Mouse (Mus musculus): Measurements from ENCODE around the gene Hpd. TPM values are rescaled to one million over a fixed set of nuclear protein-coding genes. Genes with fewer than 3 reads are reported as not detected.

The Hpd gene
- total RNA-seq, 2 experiments from 2014 or later, result not detected

DNA sequence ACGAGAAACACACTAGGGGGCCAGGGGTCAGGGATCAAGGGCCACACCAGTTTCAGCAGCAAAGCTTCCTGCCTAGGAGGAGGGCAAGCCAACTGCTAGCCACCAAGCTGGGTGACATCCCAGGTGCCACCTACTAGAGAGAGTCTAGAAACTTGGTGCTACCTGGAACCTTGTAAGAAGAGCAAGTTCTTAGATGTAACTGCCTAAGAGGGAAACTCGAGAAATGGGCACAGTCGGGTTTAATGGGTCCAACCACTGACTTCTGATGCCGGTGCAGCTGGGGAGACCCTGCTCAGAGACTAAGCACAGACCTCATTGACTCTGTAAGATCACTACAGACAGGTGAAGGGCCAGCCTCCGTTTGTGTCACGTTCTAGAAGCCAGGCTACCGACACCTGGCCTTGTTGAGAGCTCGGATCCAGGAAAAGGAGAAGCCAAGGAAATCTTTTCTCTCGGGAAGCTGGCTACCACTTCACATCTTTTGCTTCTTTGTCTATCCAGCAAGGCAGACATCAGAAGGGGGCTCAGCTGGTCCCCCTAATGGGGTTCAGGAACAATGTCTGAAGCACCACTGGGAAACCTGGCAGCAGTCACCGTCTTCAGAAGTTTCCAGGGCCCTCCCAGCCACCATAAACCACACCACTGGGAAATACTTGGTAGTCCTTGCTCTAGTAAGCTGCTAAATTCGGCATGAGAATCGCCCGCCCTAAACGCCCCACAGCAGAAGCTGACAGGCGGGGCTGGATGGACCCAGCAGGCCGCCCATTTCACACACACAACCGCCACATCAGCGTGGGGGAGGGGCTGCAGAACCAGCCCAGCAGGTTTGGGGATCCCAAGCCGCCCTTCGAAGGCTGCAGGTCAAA lies 45.2 kb downstream of the Hpd start:
- ATAC-seq (replicated peaks; ENCODE audit: poor library complexity), result peak; percentile 9; the same call in 1 of the 2 replicates

DNA sequence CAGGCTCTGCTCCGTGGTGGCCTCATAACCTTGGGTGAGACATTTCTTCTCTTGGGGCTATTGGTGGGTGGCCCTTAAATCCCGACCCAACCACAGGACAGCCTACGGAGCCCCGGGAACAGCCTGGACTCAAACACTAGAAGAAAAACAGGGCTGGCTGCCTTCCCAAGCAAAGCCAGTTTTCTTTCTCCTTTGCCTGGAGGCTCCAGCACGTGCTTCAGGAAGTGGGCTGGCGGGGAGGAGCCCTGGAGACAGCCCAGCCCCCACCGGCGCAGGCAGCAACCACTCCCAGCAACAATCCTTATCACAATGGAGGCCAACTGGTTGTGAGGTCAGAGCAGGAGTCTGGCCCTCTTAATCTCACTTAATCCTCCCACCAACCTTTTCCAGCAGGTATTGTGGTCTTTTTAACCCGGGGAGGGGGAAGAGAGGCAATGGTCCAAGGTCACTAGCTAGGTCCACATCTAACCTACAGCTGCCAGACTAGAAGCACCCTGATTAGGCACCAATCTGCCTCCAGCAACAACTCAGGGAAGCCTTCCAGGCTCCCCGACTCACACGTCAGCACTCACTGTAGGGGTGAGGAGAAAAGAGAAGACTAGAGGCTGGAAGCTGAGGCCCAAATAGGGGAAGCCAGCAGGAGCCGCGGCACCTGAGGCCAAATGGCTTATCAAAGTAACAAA lies 46.0 kb downstream of the Hpd start:
- peak; percentile 21 for ATAC-seq (replicated peaks; ENCODE audit: poor library complexity)

DNA sequence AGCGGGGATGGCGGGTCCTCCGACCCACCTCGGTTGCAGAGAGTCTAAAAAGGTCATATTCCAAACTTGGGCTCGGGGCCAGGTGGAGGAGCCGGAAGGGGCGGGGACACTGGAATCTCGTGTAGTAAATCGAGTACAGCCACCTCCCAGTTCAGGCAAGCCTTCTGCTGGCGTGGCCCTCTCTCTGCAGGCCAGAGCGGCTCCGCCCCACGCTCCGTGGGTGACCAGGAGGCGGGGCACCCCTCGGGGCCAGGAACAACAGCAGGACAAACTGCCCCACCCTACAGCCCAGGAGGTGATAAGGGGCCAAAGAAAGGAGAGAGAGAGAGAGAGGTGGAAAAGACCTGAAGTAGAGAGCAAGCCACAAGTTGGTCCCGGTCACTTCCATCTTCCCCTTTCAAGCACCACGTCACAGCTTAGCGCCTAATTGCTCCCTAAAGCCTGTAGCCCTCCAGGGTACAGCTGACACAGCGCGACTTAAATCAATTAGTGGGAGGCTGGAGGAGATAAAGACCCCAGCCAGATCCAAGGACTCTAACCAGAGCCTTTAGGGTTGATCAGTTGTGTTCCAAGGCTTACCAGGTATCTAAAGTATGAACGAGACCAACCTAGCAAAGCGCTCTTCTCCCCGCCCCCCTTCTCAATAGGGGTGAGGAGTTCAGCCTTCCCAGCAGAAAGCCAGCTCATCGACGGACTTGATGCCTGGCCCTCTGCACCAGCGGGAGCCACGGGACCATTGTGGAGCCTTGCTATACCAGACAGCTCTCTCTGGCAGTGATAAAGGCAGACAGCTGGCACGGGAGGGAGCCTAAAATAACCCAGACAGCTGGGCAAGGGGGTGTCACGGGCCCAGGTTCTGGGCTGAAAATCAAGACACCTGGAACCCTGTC lies 46.8 kb downstream of the Hpd start:
- ATAC-seq (replicated peaks; ENCODE audit: poor library complexity), result peak; percentile 3; the same call in 1 of the 2 replicates

DNA sequence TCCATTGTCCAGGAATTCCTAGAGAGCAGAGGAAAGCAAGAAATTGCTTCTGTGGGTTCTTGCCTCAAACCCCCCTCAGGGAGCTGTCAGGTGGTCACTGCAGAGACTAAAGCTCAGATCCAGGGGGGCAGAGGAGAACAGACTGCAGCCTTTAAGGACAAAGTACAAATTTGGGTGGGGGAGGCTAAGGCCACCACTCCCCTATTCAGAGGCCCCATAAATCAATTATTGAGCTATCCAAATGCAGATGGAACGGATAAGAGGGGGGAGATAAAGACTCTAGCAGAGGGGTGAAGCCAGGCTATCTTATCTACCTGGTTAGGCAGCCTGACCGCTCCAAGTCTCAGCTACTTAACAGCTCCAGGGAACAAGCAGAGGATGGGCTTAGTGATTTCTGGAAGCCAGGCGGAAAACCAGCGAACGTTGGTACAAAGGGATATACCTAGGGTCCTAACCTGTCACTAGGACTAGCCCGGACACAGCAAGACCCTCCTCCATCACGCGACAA lies 47.6 kb downstream of the Hpd start:
- ATAC-seq (replicated peaks; ENCODE audit: poor library complexity), result no peak

DNA sequence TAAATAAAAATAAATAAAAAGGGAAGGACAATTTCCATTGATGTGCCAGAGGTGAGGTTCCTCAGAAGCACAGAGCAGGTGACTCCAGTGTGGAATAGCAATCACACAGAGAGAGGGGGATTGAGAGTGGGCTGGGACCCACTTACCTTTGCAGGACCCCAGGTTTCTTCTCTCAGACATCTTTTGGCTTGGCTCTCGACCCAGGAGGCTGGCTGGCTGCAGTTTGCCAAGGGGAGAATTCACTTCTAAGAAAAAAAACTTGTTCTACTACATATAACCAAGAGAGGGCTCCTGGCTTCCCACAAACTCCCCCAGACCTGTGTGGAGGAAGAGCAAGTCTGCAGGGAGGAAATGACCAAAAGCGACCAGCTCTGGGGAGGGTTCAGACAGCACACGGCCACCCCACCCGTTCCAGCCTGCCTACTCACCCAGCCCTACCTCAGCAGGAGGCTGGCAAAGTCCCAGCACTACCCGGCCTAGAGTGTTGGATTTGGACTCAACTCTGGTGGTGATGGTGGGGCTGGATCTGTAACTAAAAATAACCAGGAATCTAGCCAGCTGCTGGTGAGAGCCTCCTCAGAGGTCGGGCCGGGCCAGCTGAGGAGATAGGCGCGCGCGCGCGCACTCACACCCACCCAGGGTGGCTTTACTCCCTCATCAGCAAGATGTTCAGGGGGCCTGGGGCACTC lies 48.2 kb downstream of the Hpd start:
- no peak for ATAC-seq (replicated peaks; ENCODE audit: poor library complexity)

DNA sequence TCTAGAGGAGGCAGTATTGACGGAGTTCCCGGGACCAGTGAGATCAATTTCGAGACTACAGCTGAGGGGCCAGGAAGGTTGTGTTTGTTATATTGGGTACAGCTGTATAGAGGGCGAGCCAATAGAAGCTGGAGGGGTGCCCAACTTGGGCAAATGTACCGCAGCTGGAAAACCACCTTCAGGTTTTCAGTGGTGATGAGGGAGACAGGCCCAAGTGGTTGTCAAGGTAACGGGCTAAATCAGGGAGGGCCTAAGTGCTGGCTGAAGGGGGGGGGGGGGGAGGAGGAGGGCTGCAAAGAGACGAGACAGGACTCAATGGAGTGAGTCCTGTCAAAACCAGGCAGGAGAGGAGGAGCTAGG lies 48.8 kb downstream of the Hpd start:
- ATAC-seq (replicated peaks; ENCODE audit: poor library complexity), result no peak

DNA sequence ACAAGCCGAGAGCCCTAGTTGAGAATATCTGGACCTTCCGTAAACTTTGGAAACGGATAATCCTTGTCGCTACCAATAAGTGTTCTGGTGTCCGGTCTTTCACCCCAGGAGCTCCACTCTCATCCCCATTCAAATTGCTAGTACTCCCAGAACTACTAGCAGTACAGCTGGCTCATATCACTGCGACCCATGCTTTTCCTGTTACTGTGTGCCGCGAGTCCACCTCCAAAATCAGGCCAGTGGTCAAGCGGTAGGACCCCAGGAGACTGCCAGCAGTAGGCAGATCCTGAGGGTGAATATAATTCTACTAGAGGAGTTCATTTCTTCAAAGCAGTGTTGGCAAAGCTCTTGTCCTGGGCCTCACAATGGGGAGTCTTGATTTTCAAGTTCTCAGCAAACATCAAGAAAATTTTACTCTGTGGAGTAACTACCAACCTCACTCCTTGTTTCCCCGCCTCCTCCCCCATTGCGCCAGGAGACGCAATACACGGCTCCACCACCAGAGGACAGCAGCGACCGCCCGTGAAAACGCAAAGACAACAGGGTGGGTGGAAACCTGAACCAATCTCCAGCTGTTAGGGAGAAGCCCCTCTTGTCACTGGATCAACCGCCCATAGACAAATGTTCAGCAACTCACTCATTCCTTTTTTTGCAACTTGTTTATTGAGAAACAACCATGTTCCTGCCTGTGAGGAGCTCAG lies 49.3 kb downstream of the Hpd start:
- peak; percentile 26 for ATAC-seq (replicated peaks; ENCODE audit: poor library complexity)

DNA sequence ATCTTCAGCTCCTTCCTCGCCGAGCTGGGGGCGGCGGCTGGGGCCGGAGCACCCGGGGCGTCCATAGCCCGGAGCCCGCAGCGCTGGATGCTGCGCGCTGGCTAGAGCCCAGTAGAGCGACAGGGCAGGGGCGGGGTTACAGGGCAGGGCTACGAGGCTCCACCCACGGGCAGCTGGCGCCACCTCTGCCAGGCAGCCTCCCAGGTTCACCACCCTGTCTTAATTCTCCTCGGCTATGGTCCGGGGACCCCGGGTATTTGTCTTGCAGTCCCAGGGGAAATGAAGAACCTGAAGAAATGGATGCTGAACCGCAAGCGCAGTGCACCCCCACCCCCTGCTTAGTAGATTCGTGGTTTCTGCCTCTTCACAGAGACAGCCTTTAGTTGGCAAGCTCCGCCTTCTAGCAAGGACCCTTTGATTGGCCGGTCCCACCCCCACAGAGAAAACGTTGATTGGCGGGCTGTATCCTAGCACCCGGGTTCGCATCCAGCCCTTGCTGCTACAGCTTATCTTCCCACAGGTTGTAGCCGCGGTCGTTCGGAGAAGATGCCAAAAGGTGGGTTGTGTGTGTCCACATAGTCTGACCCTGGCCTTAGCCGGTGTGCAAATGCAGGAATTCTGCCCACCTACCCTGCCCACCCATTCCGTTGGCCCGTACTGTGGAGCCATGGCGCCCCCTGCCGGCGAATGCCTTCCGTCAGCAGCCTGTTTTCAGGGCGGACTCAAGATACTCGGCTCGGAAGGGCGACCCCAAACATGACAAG lies 50.0 kb downstream of the Hpd start, which contains the start of gene Rhof:
Gene Rhof, minus strand, starts transcription at position 385 of the 764 bp plus-strand sequence.
- ATAC-seq (replicated peaks; ENCODE audit: poor library complexity), result peak; percentile 49

DNA sequence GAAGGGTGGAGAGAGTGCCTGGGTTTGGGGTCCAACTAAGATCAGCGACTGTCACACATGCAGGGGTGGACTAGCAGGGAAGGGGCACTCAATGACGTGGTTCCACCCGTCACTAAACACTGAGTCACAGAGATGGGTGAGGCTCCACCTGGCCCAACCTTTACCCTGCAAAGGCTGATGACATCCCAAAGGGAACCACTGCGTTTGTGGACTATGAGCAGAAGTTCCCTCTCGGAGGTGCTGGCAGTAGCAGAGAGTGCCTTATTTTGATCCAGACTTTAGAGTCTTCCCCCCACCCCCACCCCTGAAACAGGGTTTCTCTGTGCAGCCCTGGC lies 51.7 kb downstream of the Hpd start:
- ATAC-seq (replicated peaks; ENCODE audit: poor library complexity), result no peak

DNA sequence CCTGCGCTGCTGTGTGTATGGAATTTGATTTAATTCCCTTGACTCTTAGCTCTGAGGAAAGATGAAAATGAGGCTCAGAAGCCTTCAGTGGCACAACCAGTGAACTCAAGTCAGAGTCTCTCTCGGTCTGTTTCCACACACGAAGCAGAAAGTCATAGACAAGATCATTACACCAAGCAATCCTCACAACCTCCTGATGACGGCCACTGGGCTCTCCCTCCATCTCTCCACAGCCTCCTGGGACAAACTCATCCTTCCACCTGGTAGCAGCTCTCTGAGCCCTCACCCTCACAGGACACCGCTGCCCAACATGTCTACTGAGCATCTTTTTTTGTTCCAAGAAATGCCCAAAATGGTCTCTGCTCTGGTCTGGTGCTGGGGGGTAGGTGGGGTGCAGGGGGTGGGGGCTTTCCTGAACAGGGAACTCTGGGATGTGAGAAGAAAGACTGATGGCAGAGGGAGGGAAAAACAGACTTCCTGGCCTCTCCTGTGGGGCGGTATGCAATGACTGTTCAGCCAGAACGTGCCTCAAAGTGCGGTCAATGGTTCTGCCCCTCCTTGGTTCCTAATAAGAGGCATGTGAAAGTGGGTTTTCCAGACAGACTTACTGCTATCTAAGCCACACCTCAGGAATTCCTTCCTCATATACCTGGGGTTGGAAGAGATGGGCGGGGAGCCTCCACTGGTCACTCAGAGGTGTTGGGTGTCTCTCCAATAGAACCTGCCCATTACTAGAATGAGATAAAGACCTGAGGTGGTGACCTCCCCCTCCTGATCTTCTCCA lies 52.3 kb downstream of the Hpd start:
- ATAC-seq (replicated peaks; ENCODE audit: poor library complexity), result no peak

DNA sequence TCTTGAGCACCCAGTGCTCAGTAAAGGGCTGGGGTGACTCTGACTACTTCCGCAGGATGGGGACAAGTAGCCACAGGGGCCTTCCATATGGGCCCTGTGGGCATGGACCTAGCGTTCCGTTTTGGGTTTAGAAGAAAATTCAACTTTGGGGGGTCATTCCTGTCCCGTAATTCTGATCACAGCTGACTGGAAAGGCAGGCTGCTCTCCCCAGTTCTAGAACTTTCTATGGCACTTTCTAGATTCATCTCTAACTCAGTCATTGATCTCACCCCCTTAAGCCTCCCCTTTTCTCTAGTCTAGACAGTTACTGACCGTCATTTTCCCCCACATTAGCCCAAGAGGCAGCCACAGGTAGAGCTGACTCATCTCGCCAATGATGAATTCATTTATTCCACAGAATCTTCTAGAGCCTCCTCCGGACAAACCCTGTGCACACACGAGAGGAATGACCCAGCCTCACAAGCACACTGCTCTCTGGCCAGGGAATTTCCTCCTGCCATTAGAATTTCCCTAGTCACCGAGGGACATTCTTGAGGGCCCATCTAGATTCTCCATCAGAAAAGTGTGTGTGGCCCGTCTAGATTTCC lies 53.3 kb downstream of the Hpd start:
- no peak for ATAC-seq (replicated peaks; ENCODE audit: poor library complexity)

DNA sequence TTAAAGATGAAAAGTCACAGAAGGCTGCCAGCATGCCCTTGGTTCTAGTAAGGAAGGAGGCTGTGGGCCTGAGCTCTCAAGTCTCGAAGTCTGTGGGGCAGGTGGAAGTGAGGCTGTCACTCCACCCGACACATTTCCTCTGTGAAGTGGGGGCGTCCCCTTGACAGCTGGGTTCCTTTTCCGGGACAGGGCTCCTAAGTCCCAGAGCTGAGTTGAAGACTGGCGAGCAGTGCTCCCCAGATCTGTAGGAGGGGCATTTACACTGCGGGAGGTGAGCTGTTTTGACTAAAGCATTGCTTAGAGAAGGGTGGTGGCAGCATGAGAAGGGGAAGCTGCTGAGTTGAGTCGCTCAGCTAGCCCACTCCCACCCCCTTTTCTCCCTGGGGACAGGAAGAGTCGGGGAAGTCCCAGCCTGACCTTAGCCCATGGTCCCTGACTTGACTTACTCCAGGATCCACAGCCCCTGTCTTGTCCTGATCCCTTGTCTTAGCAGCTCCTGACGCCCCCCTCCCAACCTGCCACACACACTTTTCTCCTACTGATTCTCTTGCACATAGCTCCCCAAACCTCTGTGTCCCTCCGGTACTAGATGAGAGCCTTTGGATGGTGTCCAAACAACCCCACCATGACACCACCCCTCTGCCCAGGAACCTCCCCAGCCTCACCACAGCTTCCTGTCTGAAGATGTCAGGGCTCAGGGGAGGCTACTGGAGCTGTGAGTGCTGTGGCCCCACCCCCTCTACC lies 53.9 kb downstream of the Hpd start:
- peak; percentile 57 for ATAC-seq (replicated peaks; ENCODE audit: poor library complexity)

DNA sequence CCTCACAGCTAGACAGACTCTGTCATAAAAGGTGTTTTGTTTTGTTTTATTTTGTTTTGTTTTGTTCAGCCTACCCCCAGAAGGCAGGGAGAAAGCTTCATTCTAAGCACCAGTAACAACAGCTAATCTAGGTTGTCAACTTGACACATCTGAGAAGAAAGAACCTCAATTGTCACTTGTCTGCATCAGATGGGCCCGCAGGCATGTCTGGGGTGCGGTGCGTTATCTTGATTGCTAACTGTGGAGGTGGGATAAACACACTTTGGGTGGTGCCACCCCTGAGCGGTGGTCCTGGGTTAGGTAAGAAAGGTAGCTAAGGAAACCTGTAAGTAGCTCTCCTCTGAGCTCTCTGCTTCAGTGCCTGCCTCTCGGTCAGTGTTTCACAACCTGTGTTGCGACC lies 55.5 kb downstream of the Hpd start:
- no peak for ATAC-seq (replicated peaks; ENCODE audit: poor library complexity)

DNA sequence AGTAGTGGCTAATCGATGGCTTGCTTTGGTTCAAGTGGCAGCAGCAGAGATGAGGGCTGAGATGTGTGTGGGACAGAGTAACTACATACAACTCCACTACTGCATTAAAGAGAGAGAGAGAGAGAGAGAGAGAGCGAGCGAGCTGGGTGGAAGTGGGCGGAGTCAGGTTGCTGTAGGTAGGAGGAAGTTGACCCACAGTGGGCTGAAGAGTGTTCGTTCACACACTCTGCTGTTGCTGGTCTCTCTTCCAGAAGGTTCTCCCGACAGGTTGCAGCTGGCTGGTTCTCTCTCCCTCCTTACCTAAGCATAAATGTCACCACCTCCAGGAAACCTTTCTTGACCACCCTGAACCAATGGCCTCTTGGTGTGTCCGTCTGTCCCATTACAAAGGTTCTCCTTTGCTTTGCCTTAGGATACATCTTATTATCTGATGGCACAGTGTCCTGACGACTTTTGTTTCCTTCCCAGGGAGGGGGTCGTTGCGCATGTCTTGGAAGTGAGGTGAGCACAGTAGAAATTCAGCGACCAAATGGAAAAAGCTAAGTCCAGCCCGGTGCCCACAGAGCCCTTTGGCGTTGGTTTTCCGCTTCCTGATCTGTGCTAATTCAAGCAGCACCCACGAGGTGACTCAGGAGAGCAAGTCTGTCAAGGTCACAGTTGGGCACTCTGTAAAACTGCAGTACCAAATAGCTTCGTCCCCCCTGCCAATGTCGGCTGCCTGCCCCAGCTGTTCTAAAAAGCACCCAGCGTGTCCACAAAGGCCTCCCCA lies 56.7 kb downstream of the Hpd start:
- peak; percentile 61 for ATAC-seq (replicated peaks; ENCODE audit: poor library complexity)

DNA sequence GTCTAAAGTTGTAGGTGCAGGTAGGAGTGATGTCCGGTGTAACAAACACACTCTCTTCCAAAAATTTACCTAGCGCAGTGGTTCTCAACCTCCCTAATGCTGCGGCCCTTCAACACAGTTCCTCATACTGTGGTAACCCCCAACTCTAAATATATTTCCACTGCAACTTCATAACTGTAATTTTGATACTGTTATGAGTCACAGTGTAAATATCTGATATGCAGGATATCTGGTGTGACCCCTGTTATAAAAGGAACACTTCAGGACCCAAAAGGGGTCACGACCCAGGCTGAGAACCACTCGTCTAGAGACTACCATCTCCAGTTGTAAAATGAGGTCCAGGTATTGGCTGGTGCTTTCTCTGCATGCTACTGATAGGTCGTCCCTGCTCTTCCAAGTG lies 57.4 kb downstream of the Hpd start:
- no peak for ATAC-seq (replicated peaks; ENCODE audit: poor library complexity)

DNA sequence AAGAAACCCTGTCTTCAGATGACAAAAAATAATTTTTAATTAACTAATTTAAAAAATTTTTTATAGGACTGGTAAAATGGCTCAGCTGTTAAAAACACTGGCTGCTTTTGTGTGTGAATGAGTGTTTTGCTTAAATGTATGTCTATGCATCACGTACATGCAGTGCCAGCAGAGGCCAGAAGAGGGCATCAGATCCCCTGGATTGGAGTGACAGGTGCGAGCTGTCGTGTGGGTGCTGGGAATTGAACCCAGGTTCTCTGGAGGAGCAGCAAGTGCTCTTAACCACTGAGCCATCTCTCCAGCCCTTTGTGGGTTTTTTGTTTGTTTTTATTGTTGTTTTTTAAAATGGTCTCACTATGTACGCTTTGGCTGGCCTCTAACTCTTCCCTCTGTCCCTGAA lies 60.3 kb downstream of the Hpd start:
- no peak for ATAC-seq (replicated peaks; ENCODE audit: poor library complexity)

Data from megakaryocyte progenitor cell, adult 5-6 weeks (primary cell).